Mouse (Mus musculus) c-Kit-positive CD71-positive TER-119-negative erythroid progenitor cells, embryonic 14.5 days (primary cell): ENCODE data around the gene Pde10a.

ENCODE experiments used
- DNase-seq: peaks from one replicate; pipeline ENCODE4 v3.0.0-alpha.2; 2013; ENCODE audit warnings: low read depth

The Pde10a gene

DNA sequence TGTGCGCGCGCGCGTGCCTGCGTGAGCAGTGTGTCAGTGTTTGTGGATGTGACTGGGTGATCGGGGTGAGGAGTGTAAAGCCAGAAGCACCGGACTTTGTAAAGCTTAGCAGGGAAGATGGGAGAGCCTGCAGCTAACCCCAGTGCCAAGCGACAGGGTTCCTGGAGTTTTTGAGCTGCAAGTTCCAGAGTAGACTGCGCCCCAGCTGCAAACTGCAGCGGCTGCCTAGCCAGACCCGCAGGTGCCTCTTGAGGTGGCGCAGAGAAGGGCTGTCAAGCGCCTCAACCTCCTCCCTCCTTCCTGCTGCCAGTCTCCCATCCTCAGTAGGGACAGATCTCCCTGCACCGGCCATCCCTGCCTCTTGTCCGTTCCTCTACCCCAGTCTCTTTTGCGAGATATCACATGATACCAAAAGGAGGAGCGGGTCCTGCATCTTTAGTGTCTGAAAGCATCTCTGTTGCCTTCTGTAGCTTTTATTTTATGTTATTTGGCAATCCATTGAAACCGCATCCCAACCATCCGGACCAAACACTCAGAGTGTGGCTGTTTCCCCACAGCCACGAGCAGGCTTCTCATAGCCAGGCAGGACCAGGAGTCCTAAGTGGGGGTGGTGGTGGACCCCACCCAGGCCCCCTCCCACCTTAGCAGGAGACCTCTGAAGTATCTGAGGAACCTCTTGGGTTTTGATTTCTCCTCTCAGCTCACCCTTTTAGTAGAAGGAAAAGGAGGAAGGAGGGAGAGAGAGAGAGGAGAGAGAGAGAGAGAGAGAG, 984 bp downstream of the Pde10a start:
- no peak for DNase-seq

DNA sequence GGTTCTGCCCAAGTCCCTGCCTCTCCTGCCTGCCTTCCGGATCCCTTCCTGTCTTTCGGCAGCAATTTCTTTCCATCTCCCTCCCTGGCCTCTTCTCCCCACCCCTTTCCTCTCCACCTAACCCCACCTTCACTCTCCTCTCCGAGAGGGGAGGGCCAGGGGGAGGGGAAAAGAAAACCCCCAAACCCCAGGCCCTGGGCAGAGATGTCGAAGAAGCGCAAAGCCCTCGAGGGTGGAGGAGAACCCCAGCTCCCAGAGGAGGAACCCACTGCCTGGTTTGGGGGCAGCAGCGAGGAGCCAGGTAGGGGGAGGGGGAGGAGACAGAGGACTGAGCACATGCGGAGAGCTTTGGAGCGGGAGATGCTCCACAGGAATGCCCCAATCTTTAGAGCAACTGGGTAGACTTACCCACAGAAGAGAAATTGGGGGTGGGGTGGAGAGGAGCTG, 1.7 kb downstream of the Pde10a start:
- DNase-seq = no peak

DNA sequence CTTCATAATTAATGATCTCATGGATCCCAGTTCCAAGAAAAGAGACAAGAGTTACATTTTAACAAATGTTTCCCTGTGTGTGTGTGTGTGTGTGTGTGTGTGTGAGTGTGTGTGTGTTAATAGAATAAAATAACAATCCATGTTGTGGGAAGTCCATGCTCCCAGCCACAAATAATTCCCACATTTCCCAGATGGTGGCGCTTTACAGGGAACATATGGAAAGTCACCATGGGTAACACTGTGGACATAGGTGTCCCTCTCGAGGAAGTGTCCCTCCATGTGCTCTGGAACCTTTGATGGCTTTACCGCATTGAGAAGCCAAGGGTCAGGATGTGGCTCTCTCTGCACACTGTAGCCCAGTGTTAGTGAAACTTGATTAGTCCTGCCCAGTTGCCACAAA, 3.5 kb downstream of the Pde10a start:
- no peak for DNase-seq

DNA sequence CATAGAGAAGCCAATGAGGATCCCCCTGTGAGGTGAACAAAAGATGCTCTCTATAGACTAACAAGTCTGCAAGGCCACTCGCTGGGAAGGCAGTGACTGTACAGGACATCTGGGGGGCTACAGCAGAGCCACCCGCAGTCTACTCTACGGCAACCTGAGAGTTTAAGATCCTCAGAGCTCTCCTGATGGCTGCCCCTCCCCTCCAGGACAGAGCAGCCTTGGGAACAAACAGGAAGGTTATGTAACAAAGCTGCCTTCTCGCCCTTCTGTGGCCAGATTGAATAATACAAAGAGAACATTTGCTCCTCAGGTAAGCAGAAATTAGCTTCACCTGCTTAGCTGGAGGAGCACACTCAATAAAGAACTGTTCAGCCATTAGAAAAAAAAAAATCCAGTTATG, 7.4 kb downstream of the Pde10a start:
- DNase-seq = no peak

DNA sequence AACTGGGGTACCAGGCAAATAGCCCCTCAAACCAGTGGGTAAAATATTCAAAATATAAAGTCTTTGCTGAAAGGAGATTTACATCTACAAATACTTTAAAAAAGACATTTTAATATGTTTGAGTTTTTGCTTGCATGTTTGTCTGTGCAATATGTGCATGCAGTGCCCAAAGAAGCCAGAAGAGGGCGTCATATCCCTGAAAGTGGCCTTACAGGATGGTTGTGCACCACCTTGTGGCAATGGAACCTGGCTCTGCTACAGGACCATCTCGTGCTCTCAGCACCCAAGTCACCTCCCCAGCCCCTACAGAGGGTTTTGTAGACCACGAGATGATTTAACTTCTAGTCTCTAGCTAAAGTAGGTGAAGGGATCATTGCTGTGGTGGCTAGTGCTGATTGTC, 8.7 kb downstream of the Pde10a start:
- no peak for DNase-seq

DNA sequence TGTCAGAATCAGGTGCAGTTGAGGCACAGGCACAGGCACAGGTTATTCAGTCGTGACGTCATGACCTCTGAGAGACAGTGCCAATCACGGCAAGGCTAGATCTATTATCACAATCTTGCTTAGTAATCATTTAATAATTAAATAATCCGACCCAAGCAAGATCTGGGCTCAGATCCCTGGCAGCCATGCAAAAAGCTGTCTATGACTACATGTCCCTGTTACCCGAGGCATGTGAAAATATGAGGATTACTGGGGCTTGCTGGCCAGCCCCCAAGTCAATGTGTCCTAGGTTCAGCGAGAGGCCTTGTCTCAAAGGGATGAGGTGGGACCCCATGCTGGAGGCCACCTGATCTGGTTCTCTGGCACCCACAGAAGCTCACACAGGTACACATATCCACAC, 11.3 kb downstream of the Pde10a start:
- DNase-seq = no peak

DNA sequence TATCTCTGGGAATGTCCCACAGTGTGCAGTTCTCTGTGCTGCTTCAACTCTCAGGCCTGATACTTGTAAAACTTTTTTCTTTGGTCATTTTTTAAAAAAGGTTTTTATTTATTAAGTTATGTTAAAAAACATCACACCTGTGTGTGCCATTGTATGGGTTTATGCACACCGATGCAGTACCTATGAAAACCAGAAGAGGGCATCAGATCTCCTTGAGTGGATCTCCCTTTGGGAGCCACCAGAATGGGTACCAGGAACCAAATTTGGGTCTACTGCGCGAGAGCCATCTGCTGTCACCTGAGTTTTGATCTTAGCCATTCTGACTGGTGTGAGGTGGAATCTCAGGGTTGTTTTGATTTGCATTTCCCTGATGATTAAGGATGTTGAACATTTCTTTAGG, 12.9 kb downstream of the Pde10a start:
- DNase-seq = no peak

DNA sequence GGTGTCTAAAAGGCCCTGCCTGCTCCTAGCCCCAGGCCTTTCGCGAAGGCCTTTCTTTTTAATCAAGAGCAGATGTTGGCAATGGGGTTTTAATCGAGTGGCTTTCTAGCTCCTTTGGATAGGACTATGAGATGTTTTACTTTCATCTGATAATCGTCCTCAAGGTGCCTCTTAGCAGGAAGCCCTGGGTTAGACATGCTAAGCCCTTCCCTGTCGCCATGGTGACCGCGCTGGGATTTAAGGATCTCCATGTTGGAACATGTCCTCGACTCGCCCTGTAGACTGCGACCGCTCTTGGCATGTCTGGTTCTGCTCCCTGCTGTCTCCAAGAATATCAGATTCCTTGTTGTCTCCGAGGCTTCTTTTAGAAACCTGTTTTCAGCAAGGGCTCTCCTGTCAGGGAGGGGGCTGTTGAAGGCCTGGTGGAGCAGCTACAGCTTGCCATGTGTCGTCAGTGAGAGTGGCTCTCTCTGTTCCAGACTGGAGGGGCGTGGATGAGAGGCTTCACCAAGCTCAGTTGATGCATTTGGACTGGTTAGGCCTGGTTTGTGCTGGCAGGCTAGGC, 16.9 kb downstream of the Pde10a start:
- DNase-seq = no peak

DNA sequence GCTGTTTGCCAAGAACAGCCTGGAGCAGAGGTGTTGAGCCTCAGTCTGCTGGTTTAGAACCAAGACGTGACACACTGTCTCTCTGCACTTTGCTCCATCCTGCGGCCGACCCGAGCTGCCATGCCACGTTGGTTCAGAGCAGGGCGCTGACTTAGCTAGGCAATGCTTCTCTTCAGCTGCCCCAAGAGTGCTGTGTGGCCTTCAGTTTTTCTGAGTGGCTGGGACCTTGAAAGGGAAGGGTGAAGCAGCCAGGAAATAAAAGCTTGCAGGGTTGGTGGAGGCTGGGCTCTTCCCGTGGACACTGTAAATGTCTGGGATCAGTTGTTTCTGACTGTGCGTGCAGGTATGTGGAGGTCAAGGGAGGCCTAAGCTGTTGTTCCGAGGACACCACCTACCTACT, 21.2 kb downstream of the Pde10a start:
- no peak for DNase-seq

DNA sequence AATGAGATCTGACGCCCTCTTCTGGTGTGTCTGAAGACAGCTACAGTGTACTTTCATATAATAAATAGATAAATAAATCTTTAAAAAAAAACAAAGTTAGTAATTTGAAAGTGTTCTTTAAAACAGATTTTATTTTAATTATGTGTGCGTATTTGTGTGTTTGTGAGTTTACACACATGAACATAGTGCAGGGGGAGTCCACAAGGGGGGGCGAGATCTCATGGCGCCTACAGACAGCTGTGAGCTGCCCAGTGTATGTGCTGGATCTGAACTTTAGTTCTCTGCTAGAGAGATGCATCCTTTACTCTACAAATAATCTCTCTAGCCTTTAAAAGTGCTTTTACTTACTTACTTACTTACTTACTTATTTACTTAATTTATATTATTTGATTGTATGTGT, 23.6 kb downstream of the Pde10a start:
- DNase-seq = no peak

DNA sequence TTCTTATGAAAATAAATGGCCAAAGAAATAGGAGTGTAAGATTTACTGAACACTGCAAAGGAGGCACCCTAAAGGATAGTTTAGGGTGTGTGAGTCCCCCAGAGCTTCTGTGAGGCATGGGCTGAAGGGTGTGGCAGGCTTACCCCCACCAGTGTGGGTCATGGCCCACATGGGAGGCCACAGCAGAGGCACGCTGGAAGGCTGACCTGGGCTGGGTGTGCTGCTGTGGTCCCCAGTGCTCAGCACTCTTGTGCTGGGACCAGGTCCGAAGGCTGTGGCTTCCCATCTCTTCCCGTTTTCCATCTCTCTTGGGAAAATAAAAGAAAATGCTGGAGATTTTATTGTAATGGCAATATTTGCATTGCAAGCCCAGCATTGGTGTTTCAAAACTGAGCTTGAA, 26.5 kb downstream of the Pde10a start:
- no peak for DNase-seq

DNA sequence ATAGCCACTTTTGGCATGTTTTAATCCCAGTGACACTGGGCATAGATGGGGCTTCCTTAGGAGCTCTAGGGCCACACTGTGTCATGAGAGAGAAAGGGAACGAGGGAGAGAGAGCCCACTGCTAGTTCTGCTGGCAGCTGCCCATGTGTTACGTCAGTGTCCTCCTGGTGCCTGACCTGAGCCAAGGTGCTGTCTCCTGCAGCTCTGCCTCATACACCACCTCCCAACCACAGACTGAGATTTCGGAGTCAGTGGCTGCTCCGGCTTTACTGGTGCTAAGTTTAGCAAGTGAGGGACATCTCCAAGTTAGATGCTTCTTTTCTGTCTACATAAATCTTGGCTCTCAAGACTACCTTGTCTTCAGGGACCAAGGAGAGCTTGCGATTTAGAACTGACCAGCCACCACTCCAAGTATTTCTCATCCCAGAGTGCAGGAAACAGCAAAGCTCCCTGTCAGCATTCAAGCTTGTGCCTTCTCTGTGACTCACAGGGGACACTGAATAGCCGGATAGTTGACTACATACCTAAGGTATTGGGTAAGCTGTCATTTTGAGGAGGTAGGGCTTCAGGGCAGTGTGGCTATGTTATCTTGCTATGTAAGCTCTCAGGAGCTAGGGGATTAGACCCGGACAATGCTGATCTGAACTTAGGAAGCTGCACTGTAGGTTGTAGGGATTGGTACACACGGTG, 27.3 kb downstream of the Pde10a start:
- no peak for DNase-seq

DNA sequence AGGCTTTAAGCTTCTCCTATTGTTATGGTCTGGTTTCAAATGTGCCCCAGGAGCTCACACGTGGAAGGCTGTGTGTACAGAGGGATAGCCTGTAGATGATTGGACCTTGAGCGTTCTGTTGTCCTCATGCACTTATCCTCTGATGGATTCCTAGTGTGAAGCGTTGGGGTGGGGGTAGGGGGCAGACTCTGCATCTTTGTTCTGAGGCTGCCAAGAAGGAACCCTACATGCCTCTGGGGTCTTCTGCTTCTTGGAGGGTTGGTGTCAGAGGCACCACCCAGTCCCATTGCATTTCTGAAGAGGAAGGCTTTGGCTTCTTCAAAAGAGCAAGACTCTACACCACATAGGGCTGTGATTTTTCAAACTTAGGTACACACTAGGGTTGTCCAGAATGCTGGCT, 28.4 kb downstream of the Pde10a start:
- no peak for DNase-seq

DNA sequence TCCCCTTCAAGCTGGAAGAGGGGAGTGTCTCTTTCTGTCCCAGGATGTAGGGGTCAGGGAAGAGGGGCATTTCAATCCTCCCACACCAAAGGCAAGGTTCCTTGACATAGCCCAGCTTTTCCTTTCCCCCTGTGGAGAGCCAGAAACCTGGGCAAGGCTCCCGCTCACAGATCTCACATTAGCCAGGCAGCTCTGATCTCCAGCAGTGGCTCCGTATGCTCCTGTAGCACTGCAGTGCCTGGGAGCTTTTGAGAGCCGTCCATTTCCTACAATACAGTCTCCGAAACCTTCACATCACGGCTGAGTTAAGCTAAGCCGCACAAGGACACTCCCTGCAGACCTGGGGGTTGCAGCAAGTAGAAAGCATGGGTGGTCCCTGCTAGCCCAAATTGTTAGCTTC, 29.0 kb downstream of the Pde10a start:
- DNase-seq = no peak

DNA sequence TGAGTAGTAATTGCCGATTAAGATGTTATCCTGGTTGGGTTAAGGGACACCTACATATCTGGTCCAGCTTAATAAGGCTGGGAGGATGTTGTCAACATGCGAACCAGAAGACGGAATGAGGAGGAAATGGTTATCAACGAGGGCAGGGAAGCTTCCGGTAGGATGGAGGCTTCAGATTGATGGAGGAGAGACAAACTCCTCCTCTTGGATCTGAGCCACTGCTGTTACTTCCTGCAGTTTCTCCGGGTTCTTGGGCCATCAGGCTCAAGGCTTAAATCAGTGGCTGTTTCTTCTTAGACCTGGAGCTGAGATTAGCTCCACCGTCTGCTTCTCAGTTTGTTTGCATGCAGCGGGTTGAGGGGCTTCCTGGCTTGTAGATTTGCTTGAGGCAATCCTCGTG, 30.6 kb downstream of the Pde10a start:
- DNase-seq = no peak

DNA sequence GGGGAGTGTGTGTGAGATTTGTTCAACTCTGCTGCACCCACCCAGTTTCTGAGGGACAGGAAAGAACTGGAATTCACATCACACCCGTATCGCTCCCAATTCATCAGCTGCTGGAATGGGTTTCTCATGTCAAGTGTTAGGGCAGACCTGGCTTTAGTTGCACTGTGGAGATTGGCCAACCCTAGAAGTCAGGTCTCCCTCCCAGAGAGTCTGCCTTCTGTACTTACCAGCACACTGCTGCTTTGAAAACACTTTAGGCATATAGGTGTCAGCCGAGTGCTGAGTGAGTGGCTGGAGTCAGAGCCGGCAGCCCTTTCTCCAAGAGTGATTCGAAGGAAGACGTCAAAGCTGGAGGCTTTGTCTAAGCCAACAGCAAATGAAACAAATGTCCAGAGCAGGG, 31.1 kb downstream of the Pde10a start:
- DNase-seq = no peak

DNA sequence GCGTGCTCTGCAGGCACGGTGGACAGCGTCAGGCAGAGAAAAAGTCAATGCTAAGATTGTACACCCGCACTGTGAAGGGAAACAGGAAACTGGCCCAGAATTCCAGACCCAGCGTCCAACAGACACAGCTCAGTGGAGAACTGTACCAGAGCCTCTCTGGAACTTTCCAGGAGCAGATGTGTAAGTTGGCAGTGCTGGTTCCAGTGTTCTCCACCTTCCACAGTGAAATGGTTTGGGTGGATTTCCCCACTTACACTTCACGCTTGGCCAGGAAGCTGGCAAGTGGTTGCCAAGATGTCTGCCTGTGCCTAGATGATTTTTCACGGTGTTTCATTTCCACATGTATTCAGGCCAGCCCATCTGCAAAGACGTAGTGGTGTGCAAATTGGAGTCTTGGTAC, 32.8 kb downstream of the Pde10a start:
- no peak for DNase-seq

DNA sequence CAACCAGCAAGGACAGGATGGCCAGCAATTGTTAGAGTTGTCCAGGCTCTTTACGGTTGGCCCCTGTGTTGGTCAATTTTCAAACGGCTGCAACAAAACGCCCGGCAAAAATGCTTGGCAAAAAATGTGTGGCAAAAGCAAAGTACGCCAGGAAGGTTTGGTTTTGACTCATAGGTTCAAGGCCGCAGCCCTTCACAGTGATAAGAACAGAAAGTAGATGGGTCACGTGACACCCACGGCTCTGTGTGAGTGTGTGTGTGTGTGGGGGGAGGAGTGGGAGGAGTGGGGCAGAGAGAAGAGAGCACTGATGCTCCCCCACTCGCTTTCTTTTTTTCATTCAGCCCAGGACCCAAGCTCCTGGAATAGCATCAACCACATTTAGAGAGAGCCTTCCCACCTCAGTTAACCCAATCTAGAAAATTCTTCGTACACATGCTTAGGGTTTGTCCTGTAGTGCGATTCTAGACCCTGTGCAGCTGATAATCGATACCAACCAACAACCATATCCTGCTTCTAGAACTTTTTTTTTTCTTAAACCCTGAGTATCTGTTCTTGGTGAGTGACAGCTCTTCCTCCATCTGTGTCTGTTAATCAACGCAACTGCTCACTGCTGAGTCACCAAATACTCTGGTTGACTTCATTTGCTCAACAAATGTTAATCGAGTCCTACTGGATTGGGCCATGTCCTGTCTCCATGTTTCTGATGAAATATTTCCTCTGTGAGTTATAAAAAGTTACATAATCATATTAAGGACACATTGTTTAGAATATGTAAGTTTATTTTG, 37.1 kb downstream of the Pde10a start:
- no peak for DNase-seq

DNA sequence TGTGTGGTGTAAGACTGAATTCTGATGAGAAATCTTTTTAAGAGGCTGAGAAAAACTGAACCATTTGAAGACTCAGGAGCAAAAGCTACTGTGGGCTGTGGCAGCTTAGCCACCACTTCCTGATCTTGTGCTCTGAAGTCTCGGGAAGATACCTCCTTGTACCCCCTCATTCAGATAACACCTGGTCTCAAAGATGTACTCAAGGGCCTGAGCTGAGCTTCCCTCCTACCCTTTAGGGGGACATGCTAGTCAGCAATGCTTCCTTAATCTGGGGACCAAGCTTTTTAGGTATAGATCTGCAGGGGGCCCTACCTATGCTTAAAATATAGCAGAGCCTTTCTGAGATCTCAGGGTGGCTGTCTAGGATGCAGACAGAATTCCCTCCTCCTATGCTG, 37.7 kb downstream of the Pde10a start:
- DNase-seq = no peak

DNA sequence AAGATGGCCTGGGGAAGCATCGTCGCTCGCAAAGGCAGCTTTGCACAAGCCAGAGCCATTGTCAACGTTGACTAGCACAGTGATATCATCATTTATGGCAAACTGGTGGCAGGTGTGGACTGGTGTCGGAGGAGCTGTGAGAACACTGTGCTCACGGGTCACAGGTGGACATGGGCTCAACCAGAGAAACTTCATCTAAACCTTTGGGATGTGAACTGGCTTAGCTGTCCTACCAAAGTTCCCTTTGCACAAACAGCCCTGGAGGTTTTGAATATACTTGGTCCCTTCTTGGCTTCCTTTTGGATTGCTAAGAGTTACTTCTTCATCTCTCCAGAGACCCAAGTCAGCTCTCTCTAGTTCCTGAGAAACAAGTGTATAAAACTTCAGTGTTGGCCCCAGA, 41.7 kb downstream of the Pde10a start, which contains the start of gene Gm17087:
Gene Gm17087 (minus strand): TSS at position 101 of the 400 bp plus-strand sequence.
- no peak for DNase-seq

DNA sequence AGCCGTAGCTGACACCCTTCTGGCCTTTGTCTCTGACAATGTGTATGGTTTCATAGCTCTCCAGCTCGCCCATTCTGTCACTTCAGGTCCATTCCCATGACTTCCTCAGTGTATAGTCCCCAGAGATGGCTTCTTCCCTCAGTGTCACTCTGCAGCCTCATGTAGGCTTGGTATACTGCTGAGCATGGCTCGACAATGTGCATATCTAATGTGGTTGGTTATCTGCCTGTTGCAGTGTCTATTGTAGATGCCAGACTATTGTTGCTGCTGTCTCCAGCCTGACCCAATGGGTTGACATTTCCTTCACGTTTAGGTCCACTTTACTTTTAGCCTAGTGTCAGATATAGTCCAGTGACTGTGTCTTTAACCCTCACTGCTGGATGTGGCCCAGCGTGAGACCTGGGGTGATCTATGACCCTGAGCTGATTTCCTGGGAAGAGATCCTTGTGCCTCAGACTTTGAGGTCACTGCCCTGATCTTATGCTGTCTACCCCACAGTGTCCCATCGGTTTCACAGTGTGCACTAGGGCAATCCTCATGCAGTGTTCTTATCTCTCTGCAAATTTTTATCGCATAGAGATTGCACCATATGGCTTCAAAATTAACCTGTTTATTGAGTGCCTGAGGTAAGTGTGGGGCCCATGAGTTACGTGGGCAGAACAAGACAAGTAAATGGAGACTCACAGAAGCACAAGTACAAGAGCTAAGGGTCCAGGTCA, 48.5 kb downstream of the Pde10a start:
- no peak for DNase-seq

DNA sequence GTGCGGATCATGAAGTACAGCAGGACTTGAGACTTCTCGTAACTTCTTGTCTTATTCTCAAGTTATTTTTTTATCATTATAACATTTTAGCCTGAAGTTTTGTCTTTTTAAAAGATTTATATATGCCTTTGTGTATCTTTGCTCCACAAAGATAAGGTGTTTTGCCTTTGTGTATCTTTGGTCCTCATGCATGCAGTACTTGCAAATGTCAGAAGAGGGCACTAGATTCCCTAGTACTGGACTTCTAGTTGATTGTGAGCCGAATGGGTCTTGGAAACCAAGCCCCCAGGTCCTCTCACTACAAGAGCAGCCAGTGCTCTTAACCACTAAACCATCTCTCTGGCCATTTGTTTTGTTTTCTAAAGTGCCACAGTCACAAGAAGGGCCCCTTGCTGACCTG, 55.2 kb downstream of the Pde10a start:
- DNase-seq = no peak
